Mouse (Mus musculus): ENCODE measurements at regions not wholly inside any gene's neighbourhood (a gene's known extent, or its start where the extent isn't known, plus 50 kb on each side); places are given as distances from the start of the nearest gene placed in this dataset.

DNA sequence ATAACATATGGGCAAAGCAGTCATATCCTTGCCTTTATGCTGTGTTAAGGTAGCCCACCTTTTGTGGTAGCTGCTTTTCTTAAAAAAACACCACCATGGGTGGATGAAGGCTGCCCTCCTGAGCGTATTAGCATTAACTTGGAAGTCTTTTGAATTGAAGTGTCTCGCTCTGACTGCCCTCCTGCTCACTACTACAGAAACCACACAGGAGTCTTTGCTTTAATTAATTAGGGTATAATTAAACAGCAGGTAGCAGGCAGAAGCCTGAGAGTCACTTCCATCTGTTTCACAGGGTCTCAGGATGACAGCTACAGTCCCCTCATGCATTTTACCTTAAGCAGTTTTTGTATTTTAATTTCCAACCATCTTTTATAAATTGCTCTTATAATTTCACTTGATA, 240.2 kb upstream of the Tacr3 start:
- Histone ChIP-seq H3K4me2 (ENCODE audit: low read length) (no peak overlapping the region), H3K9ac (ENCODE audit: low read depth, low read length) (no peak overlapping the region), H3K36me3 (ENCODE audit: insufficient read depth, low read length) (no peaks in the 10 kb centered on the region), H3K9me3 (replicated peaks; ENCODE audit: low read length) (no peaks in the 10 kb centered on the region), H3K4me1 (replicated peaks; ENCODE audit: insufficient read depth, low read length) (no peaks in the 10 kb centered on the region), H3K27ac (no peak overlapping the region), H3K27me3 (ENCODE audit: insufficient read depth, low read length) (no peaks in the 10 kb centered on the region), H3K4me3 (replicated peaks; ENCODE audit: low read depth, low read length) (no peak overlapping the region)
- no peak for TF ChIP-seq CTCF (IDR thresholded peaks at IDR 0.05; ENCODE audit: low read depth)
- WGBS = 24% methylated on average over 2 of the region's 2 CpGs
- no peak for DNase-seq (ENCODE audit: low spot score)
- no peak for ATAC-seq (replicated peaks; ENCODE audit: low FRiP score, low read depth)

DNA sequence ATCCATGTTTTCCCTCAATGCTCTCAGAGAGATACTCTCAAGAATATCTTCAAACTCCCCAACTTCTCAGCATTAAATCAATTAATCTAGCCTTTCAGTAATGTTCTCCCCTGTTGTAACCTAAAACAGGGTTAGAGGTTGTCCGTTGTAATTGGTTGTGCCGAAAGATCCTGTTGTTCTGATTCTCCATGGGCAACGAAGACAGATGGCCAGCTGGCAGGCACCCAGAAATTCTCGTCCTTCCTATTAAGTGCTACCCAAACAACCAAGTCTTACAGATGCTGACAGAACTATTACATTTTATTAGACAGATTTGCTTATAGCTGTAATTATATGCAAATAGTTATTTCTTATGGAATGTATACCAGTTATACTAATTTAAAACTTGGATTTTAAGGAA, 225.9 kb upstream of the Tacr3 start:
- no peak for DNase-seq (ENCODE audit: low spot score)
- Histone ChIP-seq H3K36me3 (ENCODE audit: insufficient read depth, low read length) (no peaks in the 10 kb centered on the region), H3K9ac (ENCODE audit: low read depth, low read length) (no peak overlapping the region), H3K4me2 (ENCODE audit: low read length) (no peak overlapping the region), H3K27ac (no peak overlapping the region), H3K27me3 (ENCODE audit: insufficient read depth, low read length) (no peaks in the 10 kb centered on the region), H3K9me3 (replicated peaks; ENCODE audit: low read length) (no peaks in the 10 kb centered on the region), H3K4me3 (replicated peaks; ENCODE audit: low read depth, low read length) (no peak overlapping the region), H3K4me1 (replicated peaks; ENCODE audit: insufficient read depth, low read length) (0 out of 2 replicates have a peak, but pooled peaks cover 3% of the 10 kb centered on the region)
- no peak for TF ChIP-seq CTCF (IDR thresholded peaks at IDR 0.05; ENCODE audit: low read depth)
- WGBS = 57% methylated on average over 4 of the region's 4 CpGs
- ATAC-seq (replicated peaks; ENCODE audit: low FRiP score, low read depth) = no peak

DNA sequence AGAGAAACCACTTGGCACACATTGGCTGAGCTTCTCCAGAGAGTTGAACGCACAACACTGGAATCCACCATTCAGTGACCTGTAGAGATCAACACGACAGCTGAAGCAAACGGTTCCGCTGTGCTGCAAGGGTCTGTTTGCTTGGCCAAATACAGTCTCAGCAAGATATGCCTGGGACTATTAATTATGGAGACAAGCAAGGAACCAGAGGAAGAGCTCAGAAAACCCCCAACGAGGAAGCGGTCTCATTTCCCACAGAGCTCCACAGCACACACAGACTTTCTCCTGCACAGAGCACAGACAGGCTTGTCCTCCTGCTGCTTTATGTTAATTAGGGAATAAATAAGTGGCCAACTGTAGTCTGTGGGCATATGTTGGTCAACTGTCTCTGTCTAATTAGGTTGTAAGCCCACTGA, 223.4 kb upstream of the Tacr3 start:
- Histone ChIP-seq H3K4me1 (replicated peaks; ENCODE audit: insufficient read depth, low read length) (0 out of 2 replicates have a peak, but pooled peaks cover 3% of the 10 kb centered on the region), H3K4me3 (replicated peaks; ENCODE audit: low read depth, low read length) (no peak overlapping the region), H3K9me3 (replicated peaks; ENCODE audit: low read length) (no peaks in the 10 kb centered on the region), H3K4me2 (ENCODE audit: low read length) (peak overlapping the region; percentile 15; the same call in 1 of the 2 replicates), H3K27me3 (ENCODE audit: insufficient read depth, low read length) (no peaks in the 10 kb centered on the region), H3K27ac (no peak overlapping the region), H3K36me3 (ENCODE audit: insufficient read depth, low read length) (no peaks in the 10 kb centered on the region), H3K9ac (ENCODE audit: low read depth, low read length) (no peak overlapping the region)
- peak; percentile 43 for DNase-seq (ENCODE audit: low spot score)
- 20% methylated on average over 6 of the region's 6 CpGs for WGBS
- ATAC-seq (replicated peaks; ENCODE audit: low FRiP score, low read depth) = no peak
- no peak for TF ChIP-seq CTCF (IDR thresholded peaks at IDR 0.05; ENCODE audit: low read depth)

DNA sequence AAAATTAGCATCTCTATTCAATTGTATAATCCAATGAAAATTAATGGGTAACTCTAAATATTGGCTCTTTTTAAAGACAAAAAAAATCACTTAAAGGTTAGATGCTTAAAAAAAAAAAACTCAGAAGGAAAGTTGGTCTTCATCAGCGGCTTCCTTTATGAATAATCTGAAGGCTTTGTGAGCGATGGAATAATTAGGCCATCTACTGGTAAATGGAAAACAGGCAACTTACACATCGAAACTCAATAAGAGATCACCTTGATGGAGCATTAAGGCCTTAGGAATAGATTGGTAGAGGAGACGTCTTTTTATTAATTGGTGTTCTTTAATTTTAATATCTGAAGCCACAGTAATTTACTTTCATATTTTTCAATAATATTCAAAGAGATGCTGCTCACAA, 218.6 kb upstream of the Tacr3 start:
- DNase-seq (ENCODE audit: low spot score) = peak; percentile 39
- no peak for ATAC-seq (replicated peaks; ENCODE audit: low FRiP score, low read depth)
- no peak overlapping the region for H3K9ac ChIP-seq (ENCODE audit: low read depth, low read length)
- TF ChIP-seq CTCF (IDR thresholded peaks at IDR 0.05; ENCODE audit: low read depth) = peak; percentile 52
- no peak overlapping the region for H3K27ac ChIP-seq
- H3K9me3 ChIP-seq (replicated peaks; ENCODE audit: low read length) = no peaks in the 10 kb centered on the region
- H3K27me3 ChIP-seq (ENCODE audit: insufficient read depth, low read length) = no peaks in the 10 kb centered on the region
- no peak overlapping the region for H3K4me2 ChIP-seq (ENCODE audit: low read length)
- no peaks in the 10 kb centered on the region for H3K36me3 ChIP-seq (ENCODE audit: insufficient read depth, low read length)
- H3K4me1 ChIP-seq (replicated peaks; ENCODE audit: insufficient read depth, low read length) = 0 out of 2 replicates have a peak, but pooled peaks cover 3% of the 10 kb centered on the region
- 70% methylated on average over 4 of the region's 4 CpGs for WGBS
- H3K4me3 ChIP-seq (replicated peaks; ENCODE audit: low read depth, low read length) = no peak overlapping the region

DNA sequence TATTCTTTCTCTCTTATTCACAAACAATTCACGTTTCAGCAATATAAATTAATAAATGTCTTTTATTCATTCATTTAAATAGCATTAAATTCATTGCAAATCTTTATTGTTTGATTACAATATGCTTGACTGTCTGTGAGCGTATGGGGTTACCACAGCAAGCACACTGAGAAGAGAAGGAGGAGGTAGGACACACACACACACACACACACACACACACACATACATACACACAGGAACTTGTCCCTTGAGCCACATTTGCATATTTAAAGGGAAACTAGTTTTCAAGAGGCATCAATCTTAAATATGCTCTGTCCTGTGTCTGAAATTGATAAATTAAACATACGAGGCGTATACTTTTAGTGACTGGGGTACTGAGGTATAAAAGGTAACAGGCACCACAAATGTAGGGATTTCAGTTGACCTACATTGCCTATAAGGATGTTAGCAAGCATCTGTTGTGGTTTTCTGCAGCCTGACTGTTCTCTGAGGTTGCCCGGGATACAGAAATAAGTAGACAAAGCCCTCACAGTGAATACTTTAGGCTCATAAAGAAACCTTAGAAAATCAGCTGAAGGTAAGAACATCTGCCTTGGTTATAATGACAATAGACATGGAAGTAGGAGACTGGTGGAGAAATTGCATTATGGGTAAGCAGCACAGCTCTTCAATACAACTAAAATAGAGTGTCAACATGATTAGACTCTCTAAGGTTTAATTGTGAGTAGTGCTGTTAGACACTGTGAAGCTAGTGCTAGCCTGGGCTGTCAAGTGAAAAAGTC, 217.1 kb upstream of the Tacr3 start:
- no peak for ATAC-seq (replicated peaks; ENCODE audit: low FRiP score, low read depth)
- Histone ChIP-seq H3K27ac (no peak overlapping the region), H3K27me3 (ENCODE audit: insufficient read depth, low read length) (no peaks in the 10 kb centered on the region), H3K36me3 (ENCODE audit: insufficient read depth, low read length) (no peaks in the 10 kb centered on the region), H3K4me1 (replicated peaks; ENCODE audit: insufficient read depth, low read length) (no peaks in the 10 kb centered on the region), H3K9me3 (replicated peaks; ENCODE audit: low read length) (no peaks in the 10 kb centered on the region), H3K4me2 (ENCODE audit: low read length) (no peak overlapping the region), H3K4me3 (replicated peaks; ENCODE audit: low read depth, low read length) (no peak overlapping the region), H3K9ac (ENCODE audit: low read depth, low read length) (no peak overlapping the region)
- no peak for DNase-seq (ENCODE audit: low spot score)
- 76% methylated on average over 5 of the region's 5 CpGs for WGBS
- TF ChIP-seq CTCF (IDR thresholded peaks at IDR 0.05; ENCODE audit: low read depth) = no peak

DNA sequence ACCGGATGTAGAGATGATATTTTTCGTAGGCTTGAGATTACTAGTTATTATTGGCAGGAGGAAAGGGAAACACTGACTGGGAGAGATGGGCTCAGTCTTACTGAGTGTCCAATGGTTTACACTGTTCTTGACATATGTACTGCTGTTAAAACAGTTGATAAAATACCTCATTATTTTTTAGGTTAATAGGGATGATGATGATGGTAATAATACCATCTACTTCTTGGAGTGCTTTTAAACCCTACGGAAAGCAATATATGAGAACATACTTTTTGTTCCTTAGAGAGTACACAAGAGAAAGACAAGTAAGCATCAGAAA, 216.6 kb upstream of the Tacr3 start:
- Histone ChIP-seq H3K9me3 (replicated peaks; ENCODE audit: low read length) (no peaks in the 10 kb centered on the region), H3K27me3 (ENCODE audit: insufficient read depth, low read length) (no peaks in the 10 kb centered on the region), H3K4me1 (replicated peaks; ENCODE audit: insufficient read depth, low read length) (no peaks in the 10 kb centered on the region), H3K4me2 (ENCODE audit: low read length) (no peak overlapping the region), H3K36me3 (ENCODE audit: insufficient read depth, low read length) (no peaks in the 10 kb centered on the region), H3K27ac (no peak overlapping the region), H3K9ac (ENCODE audit: low read depth, low read length) (no peak overlapping the region), H3K4me3 (replicated peaks; ENCODE audit: low read depth, low read length) (no peak overlapping the region)
- 87% methylated on average over 3 of the region's 3 CpGs for WGBS
- DNase-seq (ENCODE audit: low spot score) (no peak), ATAC-seq (replicated peaks; ENCODE audit: low FRiP score, low read depth) (no peak)
- no peak for TF ChIP-seq CTCF (IDR thresholded peaks at IDR 0.05; ENCODE audit: low read depth)
